Comparison of ENCODE assay signal across 14 mouse cellular contexts in the genomic region with DNA sequence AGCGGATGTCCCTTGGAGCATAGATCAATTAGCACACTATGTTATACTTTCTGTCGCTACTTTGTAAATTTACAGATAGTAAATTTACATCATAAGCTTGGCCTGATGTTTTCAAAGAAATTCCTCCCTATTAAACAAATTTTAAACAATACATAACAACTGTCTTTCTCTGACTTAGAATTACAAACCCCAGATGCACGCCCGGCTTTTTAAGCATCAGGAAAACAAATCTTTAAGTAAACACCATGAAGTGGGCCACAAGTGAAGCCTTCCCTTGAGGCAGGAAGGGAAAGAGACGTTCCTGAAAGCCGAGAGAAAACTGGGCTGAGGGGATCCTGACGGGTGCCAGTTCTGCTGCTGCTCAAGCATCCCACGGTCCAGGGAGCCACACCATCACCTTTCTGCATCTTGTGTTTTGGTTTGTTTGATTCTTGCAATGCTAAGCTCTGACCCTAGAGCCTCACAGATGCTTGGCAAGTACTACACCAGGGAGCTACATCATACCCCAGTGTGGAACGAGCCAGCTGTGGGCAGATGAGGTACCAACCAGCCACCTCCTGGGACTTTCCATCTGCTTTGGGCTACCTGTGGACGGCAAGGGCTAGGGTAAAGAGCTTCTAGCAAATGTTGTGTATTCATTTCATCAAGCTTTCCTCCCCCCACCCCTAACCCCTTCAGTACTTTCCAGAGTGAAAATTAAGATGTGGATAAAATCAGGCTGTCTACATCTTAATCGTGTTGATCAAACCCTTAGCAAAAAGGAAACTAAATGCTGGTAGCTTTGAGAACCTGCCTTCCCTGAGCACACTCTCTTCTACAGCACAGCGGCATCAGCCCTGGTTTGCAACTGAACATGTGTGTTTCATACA. TPM values are rescaled to one million over a fixed set of nuclear protein-coding genes. Genes with fewer than 3 reads are reported as not detected.
DNase-seq lines count a peak whose midpoint lies in the region; ATAC-seq and TF ChIP-seq lines count a peak whose summit lies in the region.
"Had no signal": no experiment of that assay in that cellular context is flagged by ENCODE, and none has a peak within 500 bp of the region (broad histone marks: within the 10 kb centered on the region; RNA-seq: fewer than 3 reads in every experiment).

No protein-coding gene starts in this region.

- H3K27ac ChIP-seq in heart, adult 2 months = peak overlapping the region; percentile 87
- no peak overlapping the region for H3K27ac ChIP-seq in lung, embryonic 14.5 days (ENCODE audit: low read depth)
- 0 out of 2 replicates have a peak overlapping the region, but pooled peaks have one; percentile 11 for H3K27ac ChIP-seq in embryonic facial prominence, embryonic 13.5 days
- H3K27ac ChIP-seq in small intestine, adult 2 months (ENCODE audit: insufficient read depth, low read depth, low read length) = peak overlapping the region; percentile 23; the same call in 1 of the 2 replicates
- no peak overlapping the region for H3K27ac ChIP-seq in forebrain, embryonic 10.5 days
- H3K27ac ChIP-seq: embryonic facial prominence, embryonic 12.5 days; forebrain, embryonic 12.5 days; neural tube, embryonic 12.5 days had no signal

- H3K79me2 ChIP-seq in heart, adult 2 months (replicated peaks; ENCODE audit: control insufficient read depth, insufficient read depth, low read length) = no peaks in the 10 kb centered on the region

- TF ChIP-seq CTCF in heart, adult 2 months (IDR thresholded peaks at IDR 0.05) = no peak
- no peak for TF ChIP-seq CTCF in lung, embryonic 14.5 days (IDR thresholded peaks at IDR 0.05; ENCODE audit: low read depth)
- TF ChIP-seq CTCF in small intestine, adult 2 months (IDR thresholded peaks at IDR 0.05; ENCODE audit: extremely low read depth, insufficient read length, insufficient replicate concordance, low read depth, low read length) = no peak

- no peak overlapping the region for H3K4me2 ChIP-seq in lung, embryonic 14.5 days
- H3K4me2 ChIP-seq in embryonic facial prominence, embryonic 13.5 days = no peak overlapping the region
- H3K4me2 ChIP-seq: embryonic facial prominence, embryonic 12.5 days; forebrain, embryonic 12.5 days; neural tube, embryonic 12.5 days had no signal

- 65% methylated on average over 12 of the region's 12 CpGs for WGBS in heart, adult 2 months
- WGBS in lung, embryonic 14.5 days = 32% methylated on average over 12 of the region's 12 CpGs
- 47% methylated on average over 12 of the region's 12 CpGs for WGBS in embryonic facial prominence, embryonic 13.5 days
- WGBS in small intestine, adult 2 months = 68% methylated on average over 12 of the region's 12 CpGs
- WGBS in forebrain, embryonic 10.5 days = 76% methylated on average over 12 of the region's 12 CpGs

- intact Hi-C loops in heart, adult 2 months (cut with DNase I) = loop anchor here (2.0 to 5.0 kb wide), 3 partner anchors 211 to 435 kb away; no protein-coding TSS in a partner anchor
- intact Hi-C loops in heart, postnatal 10 days (cut with DNase I) = loop anchor here (2.0 kb wide), 2 partner anchors 127 to 209 kb away; no protein-coding TSS in a partner anchor

- no peak overlapping the region for H3K9ac ChIP-seq in heart, adult 2 months (ENCODE audit: low read depth, low read length)
- no peak overlapping the region for H3K9ac ChIP-seq in lung, embryonic 14.5 days
- no peak overlapping the region for H3K9ac ChIP-seq in embryonic facial prominence, embryonic 13.5 days
- H3K9ac ChIP-seq: embryonic facial prominence, embryonic 12.5 days; forebrain, embryonic 12.5 days; neural tube, embryonic 12.5 days had no signal

- no peak for DNase-seq in heart, adult 2 months
- no peak for DNase-seq in heart, postnatal 10 days
- peak; percentile 67 for DNase-seq in lung, embryonic 14.5 days
- DNase-seq in lung, postnatal 36 days = no peak
- no peak for DNase-seq in cerebellum, adult 11 months
- DNase-seq in forebrain, embryonic 10.5 days (ENCODE audit: extremely low spot score, low spot score) = no peak
- DNase-seq: adrenal gland, postnatal 10 days; spleen, adult 18-20 months had no signal

- H3K36me3 ChIP-seq in heart, adult 2 months (ENCODE audit: control insufficient read depth, insufficient read depth, low read length) = peaks cover 11% of the 10 kb centered on the region; the same call in 1 of the 2 replicates
- no peaks in the 10 kb centered on the region for H3K36me3 ChIP-seq in lung, embryonic 14.5 days (ENCODE audit: insufficient read depth)
- H3K36me3 ChIP-seq in embryonic facial prominence, embryonic 13.5 days = no peaks in the 10 kb centered on the region
- H3K36me3 ChIP-seq in small intestine, adult 2 months (ENCODE audit: control insufficient read depth, insufficient read depth, low read length) = no peaks in the 10 kb centered on the region
- no peaks in the 10 kb centered on the region for H3K36me3 ChIP-seq in forebrain, embryonic 10.5 days (replicated peaks)
- H3K36me3 ChIP-seq: embryonic facial prominence, embryonic 12.5 days; forebrain, embryonic 12.5 days; neural tube, embryonic 12.5 days had no signal

- TF ChIP-seq POLR2A in heart, adult 2 months (IDR thresholded peaks at IDR 0.05; ENCODE audit: insufficient read depth, low read depth, low read length) = no peak
- no peak for TF ChIP-seq POLR2A in small intestine, adult 2 months (IDR thresholded peaks at IDR 0.05; ENCODE audit: low read depth, low read length)

- no peak for TF ChIP-seq EP300 in heart, adult 2 months (IDR thresholded peaks at IDR 0.05; ENCODE audit: insufficient read depth, low read depth, low read length)

- peaks cover 16% of the 10 kb centered on the region for H3K4me1 ChIP-seq in heart, adult 2 months (ENCODE audit: control insufficient read depth, insufficient read depth, low read length)
- H3K4me1 ChIP-seq in lung, embryonic 14.5 days (ENCODE audit: insufficient read depth) = peaks cover 20% of the 10 kb centered on the region
- peaks cover 23% of the 10 kb centered on the region for H3K4me1 ChIP-seq in embryonic facial prominence, embryonic 13.5 days
- H3K4me1 ChIP-seq in small intestine, adult 2 months (ENCODE audit: control insufficient read depth, insufficient read depth, insufficient read length, low read length) = peaks cover 4% of the 10 kb centered on the region; the same call in 1 of the 2 replicates
- peaks cover 25% of the 10 kb centered on the region for H3K4me1 ChIP-seq in forebrain, embryonic 10.5 days

- no peaks in the 10 kb centered on the region for H3K9me3 ChIP-seq in lung, embryonic 14.5 days (ENCODE audit: low read depth, low read length)
- H3K9me3 ChIP-seq in embryonic facial prominence, embryonic 13.5 days = no peaks in the 10 kb centered on the region
- no peaks in the 10 kb centered on the region for H3K9me3 ChIP-seq in forebrain, embryonic 10.5 days
- H3K9me3 ChIP-seq: embryonic facial prominence, embryonic 12.5 days; forebrain, embryonic 12.5 days; neural tube, embryonic 12.5 days had no signal

- H3K4me3 ChIP-seq in heart, adult 2 months = no peak overlapping the region
- H3K4me3 ChIP-seq in lung, embryonic 14.5 days (ENCODE audit: low read depth, low read length) = no peak overlapping the region
- H3K4me3 ChIP-seq in embryonic facial prominence, embryonic 13.5 days = no peak overlapping the region
- H3K4me3 ChIP-seq in small intestine, adult 2 months (ENCODE audit: low read depth, low read length) = no peak overlapping the region
- H3K4me3 ChIP-seq in forebrain, embryonic 10.5 days = no peak overlapping the region
- H3K4me3 ChIP-seq: embryonic facial prominence, embryonic 12.5 days; forebrain, embryonic 12.5 days; neural tube, embryonic 12.5 days had no signal

- ATAC-seq in lung, embryonic 14.5 days (ENCODE audit: insufficient read depth) = peak; percentile 4; the same call in 1 of the 2 replicates
- ATAC-seq in embryonic facial prominence, embryonic 13.5 days (ENCODE audit: insufficient number of reproducible peaks, insufficient read depth, low FRiP score, low TSS enrichment, low read depth) = no peak

- no peaks in the 10 kb centered on the region for H3K27me3 ChIP-seq in heart, adult 2 months (ENCODE audit: control insufficient read depth, insufficient read depth, low read length)
- H3K27me3 ChIP-seq in lung, embryonic 14.5 days (ENCODE audit: insufficient read depth, low read length) = no peaks in the 10 kb centered on the region
- H3K27me3 ChIP-seq in embryonic facial prominence, embryonic 13.5 days = no peaks in the 10 kb centered on the region
- no peaks in the 10 kb centered on the region for H3K27me3 ChIP-seq in small intestine, adult 2 months (ENCODE audit: control insufficient read depth, insufficient read depth, low read length)
- H3K27me3 ChIP-seq in forebrain, embryonic 10.5 days (ENCODE audit: poor library complexity, severe bottlenecking) = peaks cover 3% of the 10 kb centered on the region; the same call in 1 of the 2 replicates
- H3K27me3 ChIP-seq: embryonic facial prominence, embryonic 12.5 days; neural tube, embryonic 12.5 days had no signal

RNA-seq across cellular contexts. Expression of a gene that starts 43.1 kb away (rescaled TPM):
- total RNA-seq in heart, adult 2 months (2021) = under 1 TPM in 1 of 2 experiments, not detected in 1; 0.25 TPM
- 0.44 and 0.57 TPM in 2 replicates for polyA plus RNA-seq in heart, adult 2 months (2012; rRNA removed)
- total RNA-seq in heart, postnatal 10 days (2021) = under 1 TPM in 1 of 2 experiments, not detected in 1; 0.38 TPM
- 6.6 and 6.7 TPM in 2 replicates for polyA plus RNA-seq in lung, embryonic 14.5 days (2014; fragmentation: Nextera tagmentation; extraction: Ambion mirVana)
- polyA plus RNA-seq in embryonic facial prominence, embryonic 13.5 days (2015; fragmentation: Nextera tagmentation; extraction: Ambion mirVana) = 6.2 and 7.5 TPM in 2 replicates
- 0.86 and 1.7 TPM in 2 replicates for polyA plus RNA-seq in small intestine, adult 2 months (2012; rRNA removed)
- polyA plus RNA-seq in forebrain, embryonic 10.5 days (2016; fragmentation: Nextera tagmentation; extraction: Ambion mirVana) = 2.4 and 3.5 TPM in 2 replicates
- total RNA-seq: heart, postnatal 25 days had no signal

Comparison
In these comparisons a context has a peak if more than half of its experiments do, and no peak if none do; other contexts are left out.
1. H3K27ac ChIP-seq: peak in heart, adult 2 months (single experiment), embryonic facial prominence, embryonic 13.5 days (single experiment) and small intestine, adult 2 months (single experiment); none in lung, embryonic 14.5 days (single experiment) and forebrain, embryonic 10.5 days (single experiment).